Mouse (Mus musculus): Measurements from ENCODE around the gene Dynlt1a. TPM values are rescaled to one million over a fixed set of nuclear protein-coding genes. Genes with fewer than 3 reads are reported as not detected.
"Not testable (repeated sequence)": the region's sequence is repeated elsewhere in the genome, so short reads cannot be mapped to it uniquely, and the experiment has no call there.

Dynlt1a gene
- total RNA-seq, 2 experiments from 2014 or later: 3.3 to 14.2 TPM

DNA sequence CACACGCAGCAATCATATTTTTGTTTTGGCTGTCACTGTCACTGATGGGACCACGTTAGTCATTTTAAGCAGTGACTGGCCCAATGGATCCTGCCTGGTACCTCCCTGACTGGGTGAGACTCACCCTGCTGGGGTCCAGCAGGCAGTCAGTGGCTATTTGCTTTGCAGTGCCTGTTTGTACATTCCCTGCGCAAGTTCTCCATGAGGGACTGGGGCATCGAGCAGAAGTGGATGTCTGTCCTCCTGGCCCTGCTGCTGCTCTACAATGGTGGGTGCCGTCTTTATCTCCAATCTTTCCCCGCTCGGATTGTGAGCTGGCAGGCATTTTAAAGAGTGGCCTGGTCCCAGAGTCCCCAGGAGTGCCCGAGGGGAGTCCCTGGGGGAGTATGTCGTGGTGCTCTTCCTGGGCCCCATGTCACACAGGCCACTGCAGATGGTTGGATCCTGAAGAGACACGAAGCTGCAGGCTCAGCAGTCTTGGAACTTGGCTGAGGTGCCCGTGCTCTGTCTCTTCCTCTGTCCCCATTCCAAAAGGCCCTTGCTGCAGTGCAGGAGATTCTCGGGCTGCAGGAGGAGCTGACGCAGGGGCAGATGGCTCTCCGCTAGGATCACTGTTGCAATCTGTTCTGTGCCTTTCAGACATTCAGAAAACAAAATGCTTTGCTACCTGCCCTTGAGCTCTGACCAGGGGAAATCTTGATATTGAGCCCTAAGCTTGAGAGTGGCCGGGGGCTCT, 20.1 kb downstream of the Dynlt1a start:
- not testable (repeated sequence) for ATAC-seq (replicated peaks; ENCODE audit: low FRiP score, poor library complexity, severe bottlenecking)

DNA sequence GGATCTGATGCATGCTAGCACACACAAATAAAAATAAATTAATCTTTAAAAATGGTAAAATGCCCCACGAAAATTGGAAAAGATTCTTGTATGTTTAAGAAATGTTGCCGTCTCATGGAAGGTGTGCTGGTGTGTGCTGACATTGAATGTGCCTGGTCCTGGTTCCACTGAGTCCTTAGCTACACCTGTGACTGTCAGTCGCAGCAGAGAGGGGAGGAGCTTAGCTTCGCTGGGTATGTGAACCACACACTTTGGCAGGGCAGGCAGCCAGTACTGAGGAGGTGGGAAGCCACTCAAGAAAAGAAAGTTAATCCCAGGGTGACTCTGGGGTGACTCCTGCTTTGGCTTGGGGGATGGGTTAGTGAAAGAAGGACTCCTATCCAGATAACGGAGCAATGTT, 23.4 kb downstream of the Dynlt1a start:
- ATAC-seq (replicated peaks; ENCODE audit: low FRiP score, poor library complexity, severe bottlenecking): not testable (repeated sequence)

- ATAC-seq (replicated peaks; ENCODE audit: low FRiP score, poor library complexity, severe bottlenecking): not testable (repeated sequence)
Observed at GRCm38 (mm10) chr17:6289045-6289444, 28.3 kb downstream of the Dynlt1a start.

DNA sequence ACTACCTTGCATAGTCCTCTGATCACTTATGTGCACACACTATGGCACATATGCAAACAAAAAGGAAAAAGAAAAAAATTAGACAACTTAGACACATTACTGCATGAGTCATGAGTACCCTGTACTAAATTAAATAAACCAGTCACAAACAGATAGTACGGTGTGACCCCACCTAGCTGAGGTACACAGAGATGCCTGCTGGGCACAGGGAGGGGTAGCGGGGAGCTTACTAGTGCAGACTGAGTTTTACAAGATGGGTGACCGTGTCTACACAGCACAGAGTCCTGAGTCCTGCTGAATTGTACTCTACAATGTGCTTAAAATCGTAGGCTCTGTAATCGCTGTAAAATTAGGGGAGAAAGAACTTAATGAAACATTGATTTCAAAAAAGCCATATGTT, 31.1 kb downstream of the Dynlt1a start:
- ATAC-seq (replicated peaks; ENCODE audit: low FRiP score, poor library complexity, severe bottlenecking): not testable (repeated sequence)

DNA sequence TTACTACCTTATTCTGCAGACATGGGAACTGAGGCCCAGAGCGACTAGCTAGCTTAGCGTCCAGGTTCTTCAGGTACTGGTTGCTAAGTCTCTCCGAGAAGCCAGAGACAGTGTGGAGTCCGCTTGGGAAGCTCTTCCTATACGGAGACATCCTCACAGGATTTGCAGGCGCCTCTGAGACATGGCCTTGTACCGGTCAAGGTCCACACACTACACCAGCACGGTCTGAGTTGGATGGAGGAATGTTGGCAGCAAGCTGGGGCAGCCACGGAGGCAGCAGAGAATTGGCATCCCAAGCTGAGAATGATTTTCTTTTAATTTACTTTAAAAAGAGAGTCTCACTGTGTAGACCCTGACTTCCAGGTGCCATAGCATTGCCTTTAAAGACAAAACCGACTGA, 34.2 kb downstream of the Dynlt1a start:
- ATAC-seq (replicated peaks; ENCODE audit: low FRiP score, poor library complexity, severe bottlenecking): not testable (repeated sequence)

GRCm38 (mm10) chr17:6280513-6280912, 36.8 kb downstream of the Dynlt1a start:
- ATAC-seq (replicated peaks; ENCODE audit: low FRiP score, poor library complexity, severe bottlenecking): not testable (repeated sequence)

DNA sequence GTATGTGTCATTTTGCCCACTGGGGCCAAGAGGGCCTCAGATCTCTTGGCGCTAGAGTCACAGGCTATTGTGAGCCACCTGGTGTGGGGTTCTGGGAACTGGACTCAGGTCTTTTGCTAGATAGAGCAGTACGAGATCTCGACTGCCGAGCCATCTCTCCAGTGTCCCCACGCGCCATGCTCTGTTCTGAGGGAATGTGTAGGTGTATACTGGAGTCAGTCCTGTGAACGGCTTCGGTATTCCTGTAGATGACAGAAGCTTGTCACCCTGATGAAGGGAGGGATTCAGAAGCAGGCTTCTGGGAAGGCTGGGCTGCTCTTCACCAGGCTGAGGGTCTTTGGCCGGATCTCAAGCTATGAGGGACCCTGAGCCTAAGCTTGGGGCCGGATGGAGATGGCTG, 37.5 kb downstream of the Dynlt1a start:
- not testable (repeated sequence) for ATAC-seq (replicated peaks; ENCODE audit: low FRiP score, poor library complexity, severe bottlenecking)

- not testable (repeated sequence) for ATAC-seq (replicated peaks; ENCODE audit: low FRiP score, poor library complexity, severe bottlenecking)
Observed at GRCm38 (mm10) chr17:6279205-6279604, 38.1 kb downstream of the Dynlt1a start.

- ATAC-seq (replicated peaks; ENCODE audit: low FRiP score, poor library complexity, severe bottlenecking): not testable (repeated sequence)
Observed at GRCm38 (mm10) chr17:6274693-6275092, 42.6 kb downstream of the Dynlt1a start.

DNA sequence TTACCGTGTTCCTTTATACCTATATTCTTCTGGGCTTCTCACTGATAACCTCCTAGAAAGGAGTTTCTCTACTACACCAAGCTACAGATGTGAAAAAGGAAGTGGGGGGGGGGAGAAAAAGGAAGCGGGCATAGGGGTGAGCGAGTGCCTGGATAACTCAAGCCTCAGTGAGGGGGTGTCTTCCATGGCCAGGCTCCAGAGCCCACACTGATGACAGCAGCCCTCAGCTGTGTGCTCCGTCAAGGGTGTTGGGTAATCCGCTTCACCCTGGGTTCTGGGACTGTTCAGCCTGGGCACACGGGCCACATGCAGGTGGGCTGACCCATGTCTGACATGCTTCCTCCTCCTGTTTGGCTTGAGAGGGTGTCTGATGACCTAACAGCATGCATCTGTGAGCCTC, 45.3 kb downstream of the Dynlt1a start:
- ATAC-seq (replicated peaks; ENCODE audit: low FRiP score, poor library complexity, severe bottlenecking): not testable (repeated sequence)

GRCm38 (mm10) chr17:6270840-6271239, 46.5 kb downstream of the Dynlt1a start:
- ATAC-seq (replicated peaks; ENCODE audit: low FRiP score, poor library complexity, severe bottlenecking): not testable (repeated sequence)

GRCm38 (mm10) chr17:6269876-6270831, 47.1 kb downstream of the Dynlt1a start:
- ATAC-seq (replicated peaks; ENCODE audit: low FRiP score, poor library complexity, severe bottlenecking): not testable (repeated sequence)

GRCm38 (mm10) chr17:6257070-6257456, 60.2 kb downstream of the Dynlt1a start:
- not testable (repeated sequence) for ATAC-seq (replicated peaks; ENCODE audit: low FRiP score, poor library complexity, severe bottlenecking)

- ATAC-seq (replicated peaks; ENCODE audit: low FRiP score, poor library complexity, severe bottlenecking): not testable (repeated sequence)
Observed at GRCm38 (mm10) chr17:6256400-6257069, 60.8 kb downstream of the Dynlt1a start, which contains the start of gene Tmem181a. Tmem181a (plus strand) TSS chr17:6256860.

Other genes with a start within 250 kb of the Dynlt1a start
- 1.3 TPM in 1 of 2 replicates, not detected in the other for gene Serac1, start 237.8 kb downstream of the Dynlt1a start, total RNA-seq (2015; ENCODE audit: low replicate concordance)
- gene Serac1, start 237.8 kb downstream of the Dynlt1a start, total RNA-seq (2017; ENCODE audit: low replicate concordance): 2.4 TPM in 1 of 2 replicates, not detected in the other
- 13.8 and 27.4 TPM in 2 replicates for gene Gtf2h5, start 237.7 kb downstream of the Dynlt1a start, total RNA-seq (2015; ENCODE audit: low replicate concordance)
- 14.9 and 15.5 TPM in 2 replicates for gene Gtf2h5, start 237.7 kb downstream of the Dynlt1a start, total RNA-seq (2017; ENCODE audit: low replicate concordance)
- gene Tulp4, start 211.1 kb downstream of the Dynlt1a start, total RNA-seq (2015; ENCODE audit: low replicate concordance): 0.77 and 4.4 TPM in 2 replicates
- 3.9 and 4.3 TPM in 2 replicates for gene Tulp4, start 211.1 kb downstream of the Dynlt1a start, total RNA-seq (2017; ENCODE audit: low replicate concordance)
- 0.42 and 0.58 TPM in 2 replicates for gene Tmem181a, start 60.6 kb downstream of the Dynlt1a start, total RNA-seq (2015; ENCODE audit: low replicate concordance)
- 0.56 and 2.2 TPM in 2 replicates for gene Tmem181a, start 60.6 kb downstream of the Dynlt1a start, total RNA-seq (2017; ENCODE audit: low replicate concordance)
- 47.7 and 59.6 TPM in 2 replicates for gene Dynlt1b, start 112.6 kb upstream of the Dynlt1a start, total RNA-seq (2015; ENCODE audit: low replicate concordance)
- 21.3 and 49.7 TPM in 2 replicates for gene Dynlt1b, start 112.6 kb upstream of the Dynlt1a start, total RNA-seq (2017; ENCODE audit: low replicate concordance)